Mouse (Mus musculus) layer of hippocampus, postnatal 36 days (tissue): ENCODE measurements around the gene Cited1. TPM values are rescaled to one million over a fixed set of nuclear protein-coding genes. Genes with fewer than 3 reads are reported as not detected.
"Not testable (repeated sequence)": the region's sequence is repeated elsewhere in the genome, so short reads cannot be mapped to it uniquely, and the experiment has no call there.

Experiments used
- DNase-seq, 2 experiments: peaks; one replicate each; pipeline ENCODE4 v3.0.0; 2022
- microRNA-seq, 2 experiments: library from miRNA; unstranded; fragments of <30 nt; microRNA quantifications; one replicate each; pipeline ENCODE4 v1.2.0; 2021
- total RNA-seq, 2 experiments: library from RNA; stranded (reverse); gene quantifications; 2 replicates each; pipeline ENCODE4 v1.2.3; 2021

The Cited1 gene
- 1 to 10 TPM; 1.1 to 2.0 TPM for total RNA-seq

- DNase-seq: peak; percentile 42 to 44
These were observed at the start of gene Cited1 for GRCm38 (mm10) chrX:102251937-102252860. Gene Cited1, minus strand, starts transcription at chrX:102252181.

DNA sequence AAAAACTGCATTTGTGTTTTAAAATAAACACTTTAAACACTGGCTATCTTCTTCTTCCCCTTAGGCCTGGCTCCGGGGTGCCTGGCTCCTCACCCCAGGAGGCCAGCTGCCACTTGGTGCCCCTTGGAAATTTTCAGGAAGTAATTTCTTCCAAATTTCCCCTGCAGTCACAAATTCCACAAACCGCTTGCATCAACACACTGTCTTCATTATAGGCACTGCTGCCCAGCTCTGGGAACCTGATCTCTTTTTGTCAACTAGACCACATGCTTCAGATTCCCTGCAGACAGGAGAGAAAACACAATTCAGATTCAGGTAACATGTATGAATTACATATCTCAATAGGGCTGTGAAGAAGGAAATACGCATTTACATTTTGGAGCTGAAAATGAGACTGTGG lies 32.9 kb upstream of the Cited1 start:
- no peak for DNase-seq

DNA sequence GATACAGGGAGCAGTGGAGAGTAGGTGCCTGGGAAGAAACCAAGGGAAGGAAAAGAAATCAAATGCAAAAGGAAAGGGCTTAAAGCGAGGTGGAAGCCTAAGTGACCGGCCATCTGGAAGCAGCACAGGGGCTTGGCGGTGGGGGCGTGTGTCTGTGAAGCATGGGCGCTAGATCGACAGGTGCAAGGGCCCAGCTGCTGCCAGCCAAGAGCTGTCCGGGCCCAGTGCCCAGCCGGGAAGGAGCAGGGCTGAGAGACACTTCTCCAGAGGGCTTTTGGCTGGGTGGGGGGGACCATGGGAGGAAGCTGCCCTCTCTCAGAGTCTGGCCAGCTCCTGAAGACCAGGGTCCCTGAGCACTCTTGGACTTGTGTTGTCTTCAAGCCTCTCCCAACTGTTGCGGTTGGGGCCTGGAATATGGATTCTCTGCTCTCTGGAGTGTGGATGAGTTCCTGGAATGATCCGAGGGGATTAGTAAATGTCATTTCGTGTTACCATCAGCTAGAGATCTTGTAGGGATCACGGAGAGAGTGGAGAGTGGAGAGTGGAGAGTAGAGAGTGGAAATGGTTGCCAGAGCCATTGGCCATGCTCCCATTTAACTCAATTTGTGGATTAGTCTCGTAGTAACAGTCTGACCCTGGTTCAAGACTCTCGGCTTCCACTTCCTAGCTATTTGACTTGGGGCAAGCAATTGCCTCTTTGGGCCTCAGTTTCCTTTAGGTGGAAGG lies 10.8 kb upstream of the Cited1 start:
- no peak for DNase-seq

DNA sequence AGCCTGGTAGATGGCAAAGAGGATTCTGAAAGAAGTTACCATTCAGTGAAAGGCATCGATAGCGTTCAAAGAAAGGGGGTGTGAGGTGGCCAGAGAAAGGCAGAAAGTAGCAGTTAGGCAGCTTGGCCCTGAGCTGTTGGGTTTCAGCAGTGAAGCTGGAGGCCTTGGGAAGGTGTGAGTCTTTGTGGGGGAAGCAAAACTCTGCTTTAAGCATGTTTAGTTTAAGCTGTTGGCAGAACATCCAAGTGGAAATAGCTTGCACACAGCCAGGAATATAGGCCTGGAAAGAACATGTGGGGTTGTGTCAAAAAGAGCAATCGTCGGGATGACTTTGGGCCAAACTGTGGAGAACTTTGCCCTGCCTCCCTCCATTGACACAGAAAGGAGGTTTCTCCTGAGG lies 7.8 kb upstream of the Cited1 start:
- no peak for DNase-seq

DNA sequence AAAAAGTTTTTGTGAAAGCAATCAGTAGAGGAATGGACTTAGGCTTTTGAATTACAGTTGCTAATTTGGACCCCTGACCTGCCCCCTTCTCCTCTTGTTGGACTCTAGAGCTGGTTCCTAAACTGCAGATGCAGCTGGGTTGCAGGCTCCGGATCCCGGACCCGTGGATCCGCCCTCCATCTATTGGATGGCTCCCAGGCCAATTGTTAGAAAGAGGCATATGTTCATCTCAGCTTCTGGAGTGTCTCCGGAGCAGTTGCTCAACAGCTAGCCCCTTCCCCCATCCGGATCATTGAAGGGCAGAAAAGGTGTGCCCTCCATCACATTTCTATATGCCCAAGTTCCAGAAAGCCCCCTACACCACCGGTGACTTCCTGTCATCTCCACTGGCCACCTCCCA lies 1.9 kb upstream of the Cited1 start:
- DNase-seq: peak in 1 of 2 experiments; percentile 3

- DNase-seq: peak in 1 of 2 experiments; percentile 4
These were observed 602 bp downstream of the Cited1 start for GRCm38 (mm10) chrX:102251221-102251936.

GRCm38 (mm10) chrX:102250891-102251170 lies 1.1 kb downstream of the Cited1 start:
- no peak for DNase-seq

GRCm38 (mm10) chrX:102250150-102250890 lies 1.7 kb downstream of the Cited1 start:
- peak in 1 of 2 experiments; percentile 5 for DNase-seq

GRCm38 (mm10) chrX:102244334-102244733 lies 7.6 kb downstream of the Cited1 start:
- no peak for DNase-seq

DNA sequence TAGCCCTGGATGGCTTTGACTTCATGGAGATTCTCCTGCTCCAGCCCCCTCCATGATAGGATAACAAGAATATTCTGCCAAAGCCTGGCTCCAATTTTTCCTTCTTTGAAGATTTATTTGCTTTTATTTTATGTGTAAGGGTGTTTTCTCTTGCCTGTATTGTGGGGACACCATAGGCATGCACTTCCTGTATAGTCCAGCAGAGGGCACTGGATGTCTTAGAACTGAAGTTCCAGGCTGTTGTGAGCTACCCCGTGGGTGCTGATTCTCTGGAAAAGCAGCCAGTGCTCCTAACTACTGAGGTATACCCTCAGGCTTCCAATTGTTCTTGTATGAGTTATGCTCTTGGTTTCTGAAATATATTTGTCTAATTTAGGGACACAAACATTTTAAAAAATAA lies 32.9 kb downstream of the Cited1 start:
- DNase-seq: no peak

GRCm38 (mm10) chrX:102215356-102215755 lies 36.6 kb downstream of the Cited1 start:
- DNase-seq: not testable (repeated sequence)

Small RNA genes within 50 kb of the gene (microRNA-seq; reads per million reads assigned to microRNA genes)
- gene Gm26318: 0 reads per million in 2 experiments

Other genes with a start within 250 kb of the Cited1 start
- 10 to 100 TPM in 1 of 2 experiments, 1 to 10 TPM in 1; 10.0 to 12.1 TPM for gene Rtl5, start 180.9 kb downstream of the Cited1 start, total RNA-seq
- gene Pin4, start 132.7 kb downstream of the Cited1 start, total RNA-seq: 10 to 100 TPM; 33.5 to 35.8 TPM
- under 1 TPM; 0.13 to 0.17 TPM for gene Ercc6l, start 95.1 kb downstream of the Cited1 start, total RNA-seq
- gene Rps4x, start 62.8 kb downstream of the Cited1 start, total RNA-seq: 100 to 1,000 TPM; 475 to 493 TPM